ENCODE assay signal across 29 mouse cellular contexts in the genomic region with DNA sequence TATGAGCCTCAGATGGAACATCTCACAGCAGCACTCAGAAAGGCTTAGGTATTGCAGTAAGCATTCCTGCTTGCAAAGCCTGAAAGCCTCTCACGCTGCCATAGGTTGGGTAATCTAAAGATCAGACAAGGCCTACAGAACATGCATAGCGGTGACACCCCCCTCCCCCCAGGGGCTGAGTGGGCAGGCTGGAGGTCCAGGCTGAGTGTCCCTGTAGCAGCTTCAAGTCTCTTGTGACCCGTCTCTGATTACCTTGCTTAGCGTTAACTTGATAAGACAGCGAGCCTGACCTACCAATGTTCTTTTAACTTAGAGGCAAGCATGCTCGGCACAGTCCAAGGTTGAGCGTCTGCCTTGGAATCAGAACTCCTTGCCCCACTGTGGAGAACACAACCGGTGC.
"Had no signal": no experiment of that assay in that cellular context is flagged by ENCODE, and none has a peak within 500 bp of the region (broad histone marks: within the 10 kb centered on the region; RNA-seq: fewer than 3 reads in every experiment).

No protein-coding gene starts in this region.

- ATAC-seq: liver, embryonic 12.5 days; liver, postnatal 0 days; lung, postnatal 0 days; midbrain, embryonic 13.5 days; midbrain, embryonic 15.5 days; midbrain, embryonic 16.5 days had no signal

- H3K27me3 ChIP-seq: limb, embryonic 12.5 days; limb, embryonic 13.5 days; limb, embryonic 15.5 days; liver, embryonic 12.5 days; liver, embryonic 13.5 days; liver, embryonic 15.5 days; lung, embryonic 15.5 days; midbrain, embryonic 12.5 days; midbrain, embryonic 13.5 days; midbrain, embryonic 15.5 days had no signal

- H3K36me3 ChIP-seq: limb, embryonic 10.5 days; limb, embryonic 12.5 days; limb, embryonic 13.5 days; limb, embryonic 15.5 days; liver, embryonic 12.5 days; liver, embryonic 13.5 days; liver, embryonic 15.5 days; lung, embryonic 15.5 days; midbrain, embryonic 10.5 days; midbrain, embryonic 12.5 days; midbrain, embryonic 13.5 days; midbrain, embryonic 15.5 days had no signal

- DNase-seq: left cerebral cortex, postnatal 4 days; liver; liver, embryonic 13.5 days; liver, postnatal 0 days; lung, adult 18-20 months; lung, adult 2 months; lung, embryonic 14.5 days; lung, postnatal 10 days; lung, postnatal 14 days; lung, postnatal 36 days; lung, postnatal 4 days; midbrain, embryonic 14.5 days had no signal

- H3K4me1 ChIP-seq: limb, embryonic 10.5 days; limb, embryonic 12.5 days; limb, embryonic 13.5 days; limb, embryonic 15.5 days; liver, embryonic 12.5 days; liver, embryonic 13.5 days; liver, embryonic 15.5 days; lung, embryonic 15.5 days; midbrain, embryonic 10.5 days; midbrain, embryonic 12.5 days; midbrain, embryonic 13.5 days; midbrain, embryonic 15.5 days had no signal

- H3K9me3 ChIP-seq: limb, embryonic 10.5 days; limb, embryonic 15.5 days; lung, embryonic 15.5 days; midbrain, embryonic 15.5 days had no signal

- H3K27ac ChIP-seq: left cerebral cortex, adult 2 months; limb, embryonic 10.5 days; limb, embryonic 12.5 days; limb, embryonic 13.5 days; limb, embryonic 15.5 days; liver, embryonic 12.5 days; liver, embryonic 13.5 days; liver, embryonic 14.5 days; liver, embryonic 15.5 days; lung, embryonic 15.5 days; macrophage; midbrain, embryonic 10.5 days; midbrain, embryonic 12.5 days; midbrain, embryonic 13.5 days; midbrain, embryonic 15.5 days had no signal

- H3K4me3 ChIP-seq: left cerebral cortex, adult 2 months; limb, embryonic 10.5 days; limb, embryonic 12.5 days; limb, embryonic 13.5 days; limb, embryonic 15.5 days; liver, embryonic 12.5 days; liver, embryonic 13.5 days; liver, embryonic 15.5 days; lung, embryonic 15.5 days; midbrain, embryonic 10.5 days; midbrain, embryonic 12.5 days; midbrain, embryonic 13.5 days; midbrain, embryonic 15.5 days; myocyte had no signal
